Mouse (Mus musculus) stomach, postnatal 0 days (tissue): ENCODE measurements at regions not wholly inside any gene's neighbourhood (a gene's known extent, or its start where the extent isn't known, plus 50 kb on each side); places are given as distances from the start of the nearest gene placed in this dataset.

ENCODE experiments used
- ATAC-seq: fragments of 200-750 bp; cut with Nextera tagmentation; 2 replicates; pipeline ENCODE4 v1.8.0; 2017; ENCODE audit not compliant: low FRiP score, low TSS enrichment
- DNase-seq: peaks from one replicate; pipeline ENCODE4 v3.0.0-alpha.2; 2016; ENCODE audit warnings: low spot score
- H3K27ac ChIP-seq: fragments of 300-500 bp; sonication (generic); replicated peaks from 2 replicates; pipeline ENCODE4 v1.5.1; 2014; ENCODE audit warnings: mild to moderate bottlenecking, control low read depth
- H3K27me3 ChIP-seq: fragments of 300-500 bp; sonication (generic); 2 replicates; pipeline ENCODE4 v1.6.1; 2014; ENCODE audit warnings: low read length; ENCODE audit not compliant: control insufficient read depth, insufficient read depth
- H3K36me3 ChIP-seq: fragments of 300-500 bp; sonication (generic); 2 replicates; pipeline ENCODE4 v1.6.1; 2014; ENCODE audit warnings: low read length, mixed read lengths; ENCODE audit not compliant: control insufficient read depth, insufficient read depth
- H3K4me1 ChIP-seq: fragments of 300-500 bp; sonication (generic); replicated peaks from 2 replicates; pipeline ENCODE4 v1.6.1; 2014; ENCODE audit warnings: antibody characterized with exemption; ENCODE audit not compliant: control insufficient read depth, insufficient read depth
- H3K4me2 ChIP-seq: fragments of 300-500 bp; sonication (generic); replicated peaks from 2 replicates; pipeline ENCODE4 v1.6.1; 2014; ENCODE audit warnings: low read depth, mild to moderate bottlenecking, control low read depth, moderate library complexity
- H3K4me3 ChIP-seq: fragments of 300-500 bp; sonication (generic); 2 replicates; pipeline ENCODE4 v1.5.1; 2014; ENCODE audit warnings: low read depth, low read length, control low read depth
- H3K9ac ChIP-seq: fragments of 300-500 bp; sonication (generic); 2 replicates; pipeline ENCODE4 v1.6.1; 2014; ENCODE audit warnings: mild to moderate bottlenecking, low read length, control low read depth, mixed read lengths
- H3K9me3 ChIP-seq: fragments of 300-500 bp; sonication (generic); 2 replicates; pipeline ENCODE4 v1.6.1; 2016; ENCODE audit warnings: low read length; ENCODE audit not compliant: control insufficient read depth
- CTCF ChIP-seq: IDR thresholded peaks from 2 replicates; pipeline ENCODE4 v1.5.1; 2016; ENCODE audit warnings: antibody characterized with exemption, low read depth, mild to moderate bottlenecking, moderate library complexity
- EP300 ChIP-seq: optimal IDR thresholded peaks from 2 replicates; pipeline ENCODE3; 2016; ENCODE audit warnings: antibody characterized with exemption
- whole genome bisulfite sequencing: fragments of 180-500 bp; shearing (Covaris S2); extraction: QIAGEN DNeasy Blood & Tissue Kit; methylation state at CpG from one replicate; pipeline ENCODE4 v1.1.7; 2014; 5-methylcytosine and 5-hydroxymethylcytosine counted together

GRCm38 (mm10) chr14:46606694-46607093 lies 153.6 kb upstream of the Cdkn3 start:
- Histone ChIP-seq H3K4me1 (0 out of 2 replicates have a peak, but pooled peaks cover 3% of the 10 kb centered on the region), H3K27ac (no peak overlapping the region), H3K36me3 (no peaks in the 10 kb centered on the region), H3K27me3 (no peaks in the 10 kb centered on the region), H3K4me3 (no peak overlapping the region), H3K4me2 (no peak overlapping the region), H3K9ac (no peak overlapping the region), H3K9me3 (no peaks in the 10 kb centered on the region)
- DNase-seq (no peak), ATAC-seq (no peak)
- 53% methylated on average over 3 of the region's 3 CpGs for WGBS
- no peak for TF ChIP-seq EP300
- no peak for TF ChIP-seq CTCF

GRCm38 (mm10) chr14:46606037-46606436 lies 154.3 kb upstream of the Cdkn3 start:
- Histone ChIP-seq H3K9me3 (no peaks in the 10 kb centered on the region), H3K27me3 (no peaks in the 10 kb centered on the region), H3K4me2 (no peak overlapping the region), H3K27ac (no peak overlapping the region), H3K36me3 (no peaks in the 10 kb centered on the region), H3K9ac (no peak overlapping the region), H3K4me3 (no peak overlapping the region), H3K4me1 (0 out of 2 replicates have a peak, but pooled peaks cover 3% of the 10 kb centered on the region)
- TF ChIP-seq EP300 = no peak
- TF ChIP-seq CTCF = no peak
- WGBS = 34% methylated on average over 9 of the region's 9 CpGs
- ATAC-seq (no peak), DNase-seq (no peak)

- Histone ChIP-seq H3K27ac (no peak overlapping the region), H3K9me3 (no peaks in the 10 kb centered on the region), H3K27me3 (no peaks in the 10 kb centered on the region), H3K36me3 (no peaks in the 10 kb centered on the region), H3K9ac (no peak overlapping the region), H3K4me2 (no peak overlapping the region), H3K4me1 (0 out of 2 replicates have a peak, but pooled peaks cover 3% of the 10 kb centered on the region), H3K4me3 (no peak overlapping the region)
- ATAC-seq = no peak
- WGBS = 25% methylated on average over 16 of the region's 16 CpGs
- TF ChIP-seq CTCF (no peak), EP300 (no peak)
- no peak for DNase-seq
Measured at GRCm38 (mm10) chr14:46604886-46605531, 155.3 kb upstream of the Cdkn3 start.

GRCm38 (mm10) chr14:46604156-46604885 lies 156.0 kb upstream of the Cdkn3 start:
- H3K4me2 ChIP-seq = no peak overlapping the region
- no peak overlapping the region for H3K27ac ChIP-seq
- DNase-seq = no peak
- no peak for TF ChIP-seq CTCF
- no peak for TF ChIP-seq EP300
- no peaks in the 10 kb centered on the region for H3K9me3 ChIP-seq
- H3K27me3 ChIP-seq = no peaks in the 10 kb centered on the region
- no peak for ATAC-seq
- no peaks in the 10 kb centered on the region for H3K36me3 ChIP-seq
- no peak overlapping the region for H3K4me3 ChIP-seq
- 0 out of 2 replicates have a peak, but pooled peaks cover 3% of the 10 kb centered on the region for H3K4me1 ChIP-seq
- whole genome bisulfite sequencing = 83% methylated on average over 14 of the region's 14 CpGs
- H3K9ac ChIP-seq = no peak overlapping the region

GRCm38 (mm10) chr14:46596696-46597359 lies 163.5 kb upstream of the Cdkn3 start:
- Histone ChIP-seq H3K27ac (no peak overlapping the region), H3K4me1 (no peaks in the 10 kb centered on the region), H3K36me3 (no peaks in the 10 kb centered on the region), H3K27me3 (no peaks in the 10 kb centered on the region), H3K4me3 (no peak overlapping the region), H3K9me3 (no peaks in the 10 kb centered on the region), H3K9ac (no peak overlapping the region), H3K4me2 (no peak overlapping the region)
- ATAC-seq (no peak), DNase-seq (no peak)
- 74% methylated on average over 7 of the region's 7 CpGs for WGBS
- TF ChIP-seq CTCF = no peak

- no peak overlapping the region for H3K9ac ChIP-seq
- no peak for TF ChIP-seq EP300
- TF ChIP-seq CTCF = no peak
- H3K27ac ChIP-seq = no peak overlapping the region
- ATAC-seq = no peak
- H3K4me3 ChIP-seq = no peak overlapping the region
- no peaks in the 10 kb centered on the region for H3K4me1 ChIP-seq
- no peaks in the 10 kb centered on the region for H3K27me3 ChIP-seq
- WGBS = 46% methylated on average over 3 of the region's 3 CpGs
- no peak overlapping the region for H3K4me2 ChIP-seq
- H3K9me3 ChIP-seq = no peaks in the 10 kb centered on the region
- H3K36me3 ChIP-seq = no peaks in the 10 kb centered on the region
- DNase-seq = no peak
Measured at GRCm38 (mm10) chr14:46594151-46594550, 166.2 kb upstream of the Cdkn3 start.
